Mouse (Mus musculus) limb, embryonic 14.5 days (tissue): ENCODE measurements around the gene Rubcn. TPM values are rescaled to one million over a fixed set of nuclear protein-coding genes. Genes with fewer than 3 reads are reported as not detected.
"Not testable (repeated sequence)": the region's sequence is repeated elsewhere in the genome, so short reads cannot be mapped to it uniquely, and the experiment has no call there.

Experiments
- ATAC-seq: fragments of 200-750 bp; cut with Nextera tagmentation; 2 replicates; pipeline ENCODE4 v1.8.0; 2017; ENCODE audit warnings: low read depth, moderate number of reproducible peaks, moderate TSS enrichment; ENCODE audit not compliant: low FRiP score
- DNase-seq: peaks from one replicate; pipeline ENCODE4 v3.0.0-alpha.2; 2015; ENCODE audit warnings: low spot score
- H3K27ac ChIP-seq: fragments of 300-500 bp; sonication (generic); replicated peaks from 2 replicates; pipeline ENCODE4 v1.5.1; 2014; ENCODE audit warnings: low read depth, mild to moderate bottlenecking, low read length, moderate library complexity, mixed read lengths
- H3K27me3 ChIP-seq: fragments of 300-500 bp; sonication (generic); 2 replicates; pipeline ENCODE4 v1.6.1; 2014; ENCODE audit warnings: low read length, mixed read lengths; ENCODE audit not compliant: control insufficient read depth, insufficient read depth
- H3K36me3 ChIP-seq: fragments of 300-500 bp; sonication (generic); 2 replicates; pipeline ENCODE4 v1.6.1; 2014; ENCODE audit warnings: mild to moderate bottlenecking, low read length, moderate library complexity, mixed read lengths; ENCODE audit not compliant: control insufficient read depth, insufficient read depth
- H3K4me1 ChIP-seq: fragments of 300-500 bp; sonication (generic); 2 replicates; pipeline ENCODE4 v1.6.1; 2014; ENCODE audit warnings: antibody characterized with exemption, low read length, mixed read lengths; ENCODE audit not compliant: control insufficient read depth, insufficient read depth
- H3K4me2 ChIP-seq: fragments of 300-500 bp; sonication (generic); replicated peaks from 2 replicates; pipeline ENCODE4 v1.6.1; 2014; ENCODE audit warnings: low read depth, mild to moderate bottlenecking, low read length, moderate library complexity; ENCODE audit not compliant: severe bottlenecking
- H3K4me3 ChIP-seq: fragments of 300-500 bp; sonication (generic); replicated peaks from 2 replicates; pipeline ENCODE4 v1.5.1; 2014; ENCODE audit warnings: low read length
- H3K9ac ChIP-seq: fragments of 300-500 bp; sonication (generic); 2 replicates; pipeline ENCODE4 v1.6.1; 2014; ENCODE audit warnings: mild to moderate bottlenecking, low read depth, low read length, moderate library complexity; ENCODE audit not compliant: severe bottlenecking
- H3K9me3 ChIP-seq: fragments of 300-500 bp; sonication (generic); 2 replicates; pipeline ENCODE4 v1.6.1; 2016; ENCODE audit warnings: low read length; ENCODE audit not compliant: control insufficient read depth
- POLR2A ChIP-seq: fragments of 200-500 bp; IDR thresholded peaks from 2 replicates; pipeline ENCODE4 v1.8.0; 2012; ENCODE audit warnings: inconsistent platforms, mild to moderate bottlenecking, moderate library complexity, borderline replicate concordance; ENCODE audit not compliant: insufficient read depth, insufficient read length; ENCODE audit errors: extremely low read depth
- WGBS: fragments of 180-500 bp; shearing (Covaris S2); extraction: QIAGEN DNeasy Blood & Tissue Kit; methylation state at CpG from one replicate; pipeline ENCODE4 v1.1.7; 2014; 5-methylcytosine and 5-hydroxymethylcytosine counted together
- polyA plus RNA-seq, 2 experiments: library from polyadenylated mRNA; depleted of rRNA in 1 of 2; stranded (reverse) in 1 of 2; unstranded in 1 of 2; fragments of >200 nt; fragmentation: Nextera tagmentation in 1 of 2; extraction: Ambion mirVana in 1 of 2; gene quantifications; 2 replicates each; pipeline versions ENCODE4 v1.2.1 to v1.2.3; 2012 to 2014

Rubcn gene
- polyA plus RNA-seq, 2 experiments, result 19.6 to 35.7 TPM

DNA sequence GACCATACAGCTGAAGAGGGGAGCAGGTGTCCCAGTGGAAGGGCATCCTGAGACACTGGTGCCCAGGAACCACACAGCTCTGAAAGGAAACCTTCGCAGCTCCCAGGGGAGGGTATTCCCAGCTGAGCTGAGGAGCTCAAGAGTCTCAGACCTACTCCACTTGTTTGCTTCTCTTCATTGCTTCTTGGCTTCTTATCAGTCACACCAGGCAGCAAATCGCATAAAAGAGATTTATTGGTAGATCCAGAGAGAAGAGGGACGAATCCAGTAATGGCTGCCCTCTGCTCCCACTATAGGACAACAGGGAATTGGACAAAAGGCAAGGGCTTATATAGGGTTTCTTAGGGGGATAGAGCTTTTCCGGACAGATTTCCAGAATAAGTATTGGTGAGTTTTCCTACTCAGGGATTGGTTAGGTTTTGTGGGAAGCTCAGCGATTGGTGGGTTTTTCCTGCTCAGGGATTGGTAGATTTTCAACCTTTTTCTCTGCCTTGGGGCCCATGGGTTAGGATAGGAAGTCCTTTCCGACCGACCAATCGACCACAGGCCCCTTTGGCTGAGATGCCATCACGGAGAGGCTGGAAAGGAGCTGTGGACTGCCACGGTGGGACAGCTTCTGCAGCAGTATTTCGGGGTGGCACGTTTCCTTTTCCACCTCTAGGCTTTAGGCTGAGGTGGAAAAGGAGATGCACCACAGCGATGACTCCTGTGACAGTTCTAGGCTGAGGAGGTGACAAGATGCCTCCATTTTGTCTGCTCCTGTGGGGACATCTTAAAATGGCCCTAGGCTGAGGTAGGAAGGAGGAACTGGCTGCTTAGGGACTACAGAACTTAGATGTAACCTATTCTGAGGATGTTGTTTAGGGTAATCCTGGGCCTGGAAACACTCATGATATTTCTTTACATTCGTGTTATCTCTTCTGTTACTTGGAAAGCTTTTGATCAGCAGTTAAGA lies 1.7 kb upstream of the Rubcn start:
- peaks cover 3% of the 10 kb centered on the region; the same call in 1 of the 2 replicates for H3K36me3 ChIP-seq
- no peak for TF ChIP-seq POLR2A
- H3K4me1 ChIP-seq, result peaks cover 6% of the 10 kb centered on the region; the same call in 1 of the 2 replicates
- H3K27ac ChIP-seq, result no peak overlapping the region
- no peaks in the 10 kb centered on the region for H3K27me3 ChIP-seq
- no peaks in the 10 kb centered on the region for H3K9me3 ChIP-seq
- H3K9ac ChIP-seq, result no peak overlapping the region
- peak overlapping the region; percentile 74 for H3K4me2 ChIP-seq
- ATAC-seq (no peak), DNase-seq (no peak)
- peak overlapping the region; percentile 92 for H3K4me3 ChIP-seq
- 83% methylated on average over 14 of the region's 14 CpGs for WGBS

- TF ChIP-seq POLR2A, result no peak
- Histone ChIP-seq H3K27ac (peak overlapping the region; percentile 63; the same call in 1 of the 2 replicates), H3K27me3 (no peaks in the 10 kb centered on the region), H3K4me3 (peak overlapping the region; percentile 92), H3K36me3 (no peaks in the 10 kb centered on the region), H3K4me2 (peak overlapping the region; percentile 74), H3K4me1 (peaks cover 6% of the 10 kb centered on the region; the same call in 1 of the 2 replicates), H3K9me3 (no peaks in the 10 kb centered on the region), H3K9ac (peak overlapping the region; percentile 88)
- DNase-seq (no peak), ATAC-seq (peak; percentile 16)
- under 1% methylated on average over 27 of the region's 34 CpGs for WGBS
Measured at GRCm38 (mm10) chr16:32878157-32878598, 612 bp upstream of the Rubcn start.

DNA sequence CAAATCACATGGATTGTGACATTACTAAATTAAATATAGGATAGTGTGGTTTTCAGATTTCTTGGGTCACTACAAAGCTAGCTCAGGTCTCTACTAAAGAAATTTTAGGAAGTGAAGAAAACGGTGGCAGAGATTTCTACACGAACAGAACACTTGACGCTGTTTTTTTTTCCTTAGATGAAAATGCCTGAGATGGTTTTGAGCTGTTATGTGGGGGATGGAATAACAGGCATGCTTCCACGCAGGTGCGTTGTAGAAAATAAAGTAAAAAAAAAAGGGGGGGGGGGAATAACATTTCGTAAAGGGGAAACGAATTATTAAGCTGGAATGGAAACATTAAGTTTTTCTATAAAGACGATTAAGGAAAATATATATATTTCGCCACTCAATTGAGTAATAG lies 735 bp downstream of the Rubcn start:
- DNase-seq (no peak), ATAC-seq (no peak)
- no peaks in the 10 kb centered on the region for H3K9me3 ChIP-seq
- H3K9ac ChIP-seq, result peak overlapping the region; percentile 88
- H3K4me2 ChIP-seq, result peak overlapping the region; percentile 74
- H3K27ac ChIP-seq, result no peak overlapping the region
- no peaks in the 10 kb centered on the region for H3K27me3 ChIP-seq
- H3K4me3 ChIP-seq, result peak overlapping the region; percentile 92
- WGBS, result 21% methylated on average over 9 of the region's 9 CpGs
- peaks cover 6% of the 10 kb centered on the region; the same call in 1 of the 2 replicates for H3K4me1 ChIP-seq
- TF ChIP-seq POLR2A, result no peak
- H3K36me3 ChIP-seq, result no peaks in the 10 kb centered on the region

DNA sequence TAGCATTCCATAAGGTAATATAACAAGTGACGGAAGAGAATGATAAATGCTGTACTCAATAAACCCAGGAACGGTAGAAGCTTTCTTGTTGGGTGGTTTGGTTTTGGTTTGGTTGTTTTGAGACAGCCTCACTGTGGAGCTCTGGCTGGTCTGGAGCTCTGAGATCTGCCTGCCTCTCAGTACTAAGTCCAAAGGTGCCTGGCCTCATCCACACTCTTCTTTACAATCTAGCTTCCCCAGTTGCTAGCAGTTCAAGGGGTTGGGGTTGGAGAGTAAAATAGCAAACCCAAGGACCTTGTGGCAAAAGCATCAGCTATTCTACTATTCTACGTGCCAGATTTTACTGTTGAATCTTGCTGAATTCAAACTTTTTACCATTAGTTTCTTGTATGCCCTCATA lies 1.7 kb downstream of the Rubcn start:
- DNase-seq (no peak), ATAC-seq (no peak)
- TF ChIP-seq POLR2A, result no peak
- H3K9me3 ChIP-seq, result no peaks in the 10 kb centered on the region
- H3K4me3 ChIP-seq, result no peak overlapping the region
- H3K4me2 ChIP-seq, result no peak overlapping the region
- H3K27ac ChIP-seq, result no peak overlapping the region
- H3K4me1 ChIP-seq, result peaks cover 6% of the 10 kb centered on the region; the same call in 1 of the 2 replicates
- no peaks in the 10 kb centered on the region for H3K27me3 ChIP-seq
- no peak overlapping the region for H3K9ac ChIP-seq
- WGBS, result 86% methylated on average over 3 of the region's 3 CpGs
- H3K36me3 ChIP-seq, result no peaks in the 10 kb centered on the region

DNA sequence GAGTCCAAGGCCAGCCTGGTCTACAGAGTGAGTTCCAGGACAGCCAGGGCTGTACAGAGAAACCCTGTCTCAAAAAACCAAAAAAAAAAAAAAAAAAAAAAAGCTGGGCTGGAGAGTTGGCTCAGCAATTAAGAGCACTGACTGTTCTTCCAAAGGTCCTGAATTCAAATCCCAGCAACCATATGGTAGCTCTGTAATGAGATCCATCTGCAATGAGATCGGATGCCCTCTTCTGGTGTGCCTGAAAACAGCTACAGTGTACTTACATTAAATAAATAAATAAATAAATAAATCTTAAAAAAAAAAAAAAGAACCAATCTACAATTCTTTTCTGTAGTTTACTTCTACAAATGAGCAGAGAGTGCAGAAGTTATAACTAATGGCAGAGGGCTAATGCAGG lies 2.3 kb downstream of the Rubcn start:
- not testable (repeated sequence) for H3K4me3 ChIP-seq, H3K27me3 ChIP-seq, H3K9me3 ChIP-seq, H3K9ac ChIP-seq, H3K4me1 ChIP-seq, DNase-seq, ATAC-seq, H3K4me2 ChIP-seq, H3K27ac ChIP-seq, H3K36me3 ChIP-seq
- WGBS, result 50% methylated on average over 1 of the region's 1 CpGs
